Mouse (Mus musculus) embryonic facial prominence, embryonic 14.5 days (tissue): Measurements from ENCODE around the gene Pfn1. TPM values are rescaled to one million over a fixed set of nuclear protein-coding genes. Genes with fewer than 3 reads are reported as not detected.

Experiments used
- ATAC-seq: fragments of 200-750 bp; cut with Nextera tagmentation; 2 replicates; pipeline ENCODE4 v1.8.0; 2017; ENCODE audit warnings: low read depth, moderate number of reproducible peaks, moderate TSS enrichment
- DNase-seq: peaks from one replicate; pipeline ENCODE4 v3.0.0-alpha.2; 2015; ENCODE audit warnings: low spot score
- H3K27ac ChIP-seq: fragments of 300-500 bp; sonication (generic); replicated peaks from 2 replicates; pipeline ENCODE4 v1.5.1; 2014; ENCODE audit warnings: low read depth, mild to moderate bottlenecking, low read length, moderate library complexity
- H3K27me3 ChIP-seq: fragments of 300-500 bp; sonication (generic); replicated peaks from 2 replicates; pipeline ENCODE4 v1.6.1; 2014; ENCODE audit warnings: low read length; ENCODE audit not compliant: control insufficient read depth, insufficient read depth
- H3K36me3 ChIP-seq: fragments of 300-500 bp; sonication (generic); 2 replicates; pipeline ENCODE4 v1.6.1; 2014; ENCODE audit warnings: low read length, mixed read lengths; ENCODE audit not compliant: control insufficient read depth, insufficient read depth
- H3K4me1 ChIP-seq: fragments of 300-500 bp; sonication (generic); 2 replicates; pipeline ENCODE4 v1.6.1; 2014; ENCODE audit warnings: antibody characterized with exemption, low read length; ENCODE audit not compliant: control insufficient read depth, insufficient read depth
- H3K4me2 ChIP-seq: fragments of 300-500 bp; sonication (generic); 2 replicates; pipeline ENCODE4 v1.6.1; 2014; ENCODE audit warnings: low read depth, mild to moderate bottlenecking, low read length, moderate library complexity, mixed read lengths
- H3K4me3 ChIP-seq: fragments of 300-500 bp; sonication (generic); 2 replicates; pipeline ENCODE4 v1.5.1; 2014; ENCODE audit warnings: low read depth, mild to moderate bottlenecking, low read length
- H3K9ac ChIP-seq: fragments of 300-500 bp; sonication (generic); 2 replicates; pipeline ENCODE4 v1.6.1; 2014; ENCODE audit warnings: low read depth, mild to moderate bottlenecking, low read length, moderate library complexity, mixed read lengths
- H3K9me3 ChIP-seq: fragments of 300-500 bp; sonication (generic); 2 replicates; pipeline ENCODE4 v1.6.1; 2016; ENCODE audit warnings: low read length; ENCODE audit not compliant: control insufficient read depth
- WGBS: fragments of 180-500 bp; shearing (Covaris S2); extraction: QIAGEN DNeasy Blood & Tissue Kit; methylation state at CpG from one replicate; pipeline ENCODE4 v1.1.7; 2014; 5-methylcytosine and 5-hydroxymethylcytosine counted together
- polyA plus RNA-seq: library from polyadenylated mRNA; unstranded; fragments of >200 nt; fragmentation: Nextera tagmentation; extraction: Ambion mirVana; gene quantifications from 2 replicates; pipeline ENCODE4 v1.2.1, GENCODE M21; 2014

Gene Pfn1
- polyA plus RNA-seq, 1 experiment from 2014 or later, result 1,605 TPM

GRCm38 (mm10) chr11:70681170-70681569, 26.7 kb upstream of the Pfn1 start:
- Histone ChIP-seq H3K9me3 (no peaks in the 10 kb centered on the region), H3K27me3 (no peaks in the 10 kb centered on the region), H3K4me3 (no peak overlapping the region), H3K9ac (no peak overlapping the region), H3K36me3 (peaks cover 63% of the 10 kb centered on the region), H3K4me2 (no peak overlapping the region), H3K4me1 (no peaks in the 10 kb centered on the region; the same call in 1 of the 2 replicates), H3K27ac (no peak overlapping the region)
- ATAC-seq, result no peak
- DNase-seq, result no peak
- 58% methylated on average over 12 of the region's 12 CpGs for WGBS

GRCm38 (mm10) chr11:70679894-70680293, 25.4 kb upstream of the Pfn1 start:
- 94% methylated on average over 6 of the region's 8 CpGs for WGBS
- Histone ChIP-seq H3K4me1 (no peaks in the 10 kb centered on the region; the same call in 1 of the 2 replicates), H3K27ac (no peak overlapping the region), H3K27me3 (no peaks in the 10 kb centered on the region), H3K36me3 (peaks cover 72% of the 10 kb centered on the region), H3K4me2 (no peak overlapping the region), H3K9ac (no peak overlapping the region), H3K4me3 (no peak overlapping the region), H3K9me3 (no peaks in the 10 kb centered on the region)
- DNase-seq (no peak), ATAC-seq (no peak)

GRCm38 (mm10) chr11:70679361-70679760, 24.9 kb upstream of the Pfn1 start:
- Histone ChIP-seq H3K9ac (no peak overlapping the region), H3K4me1 (no peaks in the 10 kb centered on the region; the same call in 1 of the 2 replicates), H3K27me3 (no peaks in the 10 kb centered on the region), H3K4me3 (no peak overlapping the region), H3K36me3 (peaks cover 74% of the 10 kb centered on the region), H3K27ac (no peak overlapping the region), H3K9me3 (no peaks in the 10 kb centered on the region), H3K4me2 (no peak overlapping the region)
- WGBS, result 97% methylated on average over 8 of the region's 8 CpGs
- DNase-seq, result no peak
- no peak for ATAC-seq

GRCm38 (mm10) chr11:70678576-70678975, 24.1 kb upstream of the Pfn1 start:
- Histone ChIP-seq H3K36me3 (peaks cover 74% of the 10 kb centered on the region), H3K4me2 (no peak overlapping the region), H3K27me3 (no peaks in the 10 kb centered on the region), H3K4me3 (no peak overlapping the region), H3K27ac (no peak overlapping the region), H3K9ac (no peak overlapping the region), H3K4me1 (no peaks in the 10 kb centered on the region; the same call in 1 of the 2 replicates), H3K9me3 (no peaks in the 10 kb centered on the region)
- DNase-seq (no peak), ATAC-seq (no peak)
- 48% methylated on average over 2 of the region's 2 CpGs for WGBS

GRCm38 (mm10) chr11:70678092-70678491, 23.6 kb upstream of the Pfn1 start:
- WGBS, result 83% methylated on average over 9 of the region's 9 CpGs
- peaks cover 72% of the 10 kb centered on the region for H3K36me3 ChIP-seq

GRCm38 (mm10) chr11:70674501-70674900, 20.1 kb upstream of the Pfn1 start:
- Histone ChIP-seq H3K9me3 (no peaks in the 10 kb centered on the region), H3K4me2 (no peak overlapping the region), H3K36me3 (peaks cover 46% of the 10 kb centered on the region), H3K4me3 (no peak overlapping the region), H3K4me1 (0 out of 2 replicates have a peak, but pooled peaks cover 4% of the 10 kb centered on the region), H3K9ac (no peak overlapping the region), H3K27me3 (no peaks in the 10 kb centered on the region), H3K27ac (no peak overlapping the region)
- 70% methylated on average over 11 of the region's 11 CpGs for whole genome bisulfite sequencing
- ATAC-seq (no peak), DNase-seq (no peak)

More at GRCm38 (mm10) chr11:70678092-70678491, 23.6 kb upstream of the Pfn1 start:
- Histone ChIP-seq H3K27ac (no peak overlapping the region), H3K9me3 (no peaks in the 10 kb centered on the region), H3K4me1 (no peaks in the 10 kb centered on the region; the same call in 1 of the 2 replicates), H3K9ac (no peak overlapping the region), H3K4me3 (no peak overlapping the region), H3K4me2 (no peak overlapping the region), H3K27me3 (no peaks in the 10 kb centered on the region)
- no peak for ATAC-seq
- DNase-seq, result no peak

GRCm38 (mm10) chr11:70674014-70674413, 19.6 kb upstream of the Pfn1 start:
- no peak overlapping the region for H3K4me2 ChIP-seq
- DNase-seq, result no peak
- ATAC-seq, result no peak
- H3K4me3 ChIP-seq, result no peak overlapping the region
- 69% methylated on average over 6 of the region's 6 CpGs for WGBS
- no peaks in the 10 kb centered on the region for H3K9me3 ChIP-seq
- H3K4me1 ChIP-seq, result 0 out of 2 replicates have a peak, but pooled peaks cover 4% of the 10 kb centered on the region
- no peaks in the 10 kb centered on the region for H3K27me3 ChIP-seq
- H3K9ac ChIP-seq, result no peak overlapping the region
- peaks cover 42% of the 10 kb centered on the region for H3K36me3 ChIP-seq
- H3K27ac ChIP-seq, result no peak overlapping the region

- peaks cover 10% of the 10 kb centered on the region for H3K4me1 ChIP-seq
- H3K4me2 ChIP-seq, result no peak overlapping the region
- peaks cover 36% of the 10 kb centered on the region for H3K36me3 ChIP-seq
- H3K27me3 ChIP-seq, result no peaks in the 10 kb centered on the region
- DNase-seq (no peak), ATAC-seq (no peak)
- H3K9ac ChIP-seq, result no peak overlapping the region
- no peaks in the 10 kb centered on the region for H3K9me3 ChIP-seq
- WGBS, result 87% methylated on average over 16 of the region's 16 CpGs
- no peak overlapping the region; the same call in 1 of the 2 replicates for H3K4me3 ChIP-seq
- no peak overlapping the region for H3K27ac ChIP-seq
These were observed 17.0 kb upstream of the Pfn1 start for GRCm38 (mm10) chr11:70671333-70672047.

- peaks cover 10% of the 10 kb centered on the region for H3K4me1 ChIP-seq
- peak overlapping the region; percentile 70 for H3K4me2 ChIP-seq
- ATAC-seq, result no peak
- peak overlapping the region; percentile 74 for H3K9ac ChIP-seq
- peak overlapping the region; percentile 62 for H3K4me3 ChIP-seq
- no peaks in the 10 kb centered on the region for H3K9me3 ChIP-seq
- peaks cover 32% of the 10 kb centered on the region for H3K36me3 ChIP-seq
- DNase-seq, result no peak
- WGBS, result 43% methylated on average over 14 of the region's 14 CpGs
- H3K27ac ChIP-seq, result peak overlapping the region; percentile 96
- H3K27me3 ChIP-seq, result no peaks in the 10 kb centered on the region
These were observed 16.0 kb upstream of the Pfn1 start for GRCm38 (mm10) chr11:70670483-70670882.
